Mouse (Mus musculus) limb, embryonic 12.5 days (tissue): Measurements from ENCODE around the gene Vmn2r18. TPM values are rescaled to one million over a fixed set of nuclear protein-coding genes. Genes with fewer than 3 reads are reported as not detected.

Source experiments
- ATAC-seq: fragments of 200-750 bp; cut with Nextera tagmentation; 2 replicates; pipeline ENCODE4 v1.8.0; 2017; ENCODE audit warnings: low read depth, moderate TSS enrichment; ENCODE audit not compliant: insufficient number of reproducible peaks, insufficient read depth, low FRiP score, low TSS enrichment
- H3K27ac ChIP-seq: fragments of 300-500 bp; sonication (generic); 2 replicates; pipeline ENCODE4 v1.5.1; 2016; ENCODE audit warnings: mild to moderate bottlenecking, moderate library complexity
- H3K27me3 ChIP-seq: fragments of 300-500 bp; sonication (generic); 2 replicates; pipeline ENCODE4 v1.6.1; 2016; ENCODE audit warnings: mild to moderate bottlenecking, moderate library complexity
- H3K36me3 ChIP-seq: fragments of 300-500 bp; sonication (generic); 2 replicates; pipeline ENCODE4 v1.6.1; 2016; ENCODE audit warnings: mild to moderate bottlenecking, moderate library complexity
- H3K4me1 ChIP-seq: fragments of 300-500 bp; sonication (generic); replicated peaks from 2 replicates; pipeline ENCODE4 v1.6.1; 2016
- H3K4me2 ChIP-seq: fragments of 300-500 bp; sonication (generic); 2 replicates; pipeline ENCODE4 v1.6.1; 2016; ENCODE audit warnings: mild to moderate bottlenecking, moderate library complexity
- H3K4me3 ChIP-seq: fragments of 300-500 bp; sonication (generic); replicated peaks from 2 replicates; pipeline ENCODE4 v1.5.1; 2016; ENCODE audit warnings: mild to moderate bottlenecking
- H3K9ac ChIP-seq: fragments of 300-500 bp; sonication (generic); replicated peaks from 2 replicates; pipeline ENCODE4 v1.6.1; 2016; ENCODE audit warnings: mild to moderate bottlenecking, moderate library complexity
- H3K9me3 ChIP-seq: fragments of 300-500 bp; sonication (generic); 2 replicates; pipeline ENCODE4 v1.6.1; 2016; ENCODE audit warnings: mild to moderate bottlenecking, moderate library complexity
- WGBS: fragments of 180-500 bp; shearing (Covaris S2); methylation state at CpG from one replicate; pipeline ENCODE4 v1.1.7; 2016; 5-methylcytosine and 5-hydroxymethylcytosine counted together
- polyA plus RNA-seq: library from polyadenylated mRNA; unstranded; fragments of >200 nt; fragmentation: Nextera tagmentation; extraction: Ambion mirVana; gene quantifications from 2 replicates; pipeline ENCODE4 v1.2.1, GENCODE M21; 2016

Vmn2r18 gene
- polyA plus RNA-seq, result 0.09 TPM in 1 of 2 replicates, not detected in the other

- Histone ChIP-seq H3K4me1 (no peaks in the 10 kb centered on the region), H3K4me2 (no peak within 1 kb of the TSS), H3K27me3 (no peaks in the 10 kb centered on the region), H3K4me3 (no peak within 1 kb of the TSS), H3K27ac (no peak within 1 kb of the TSS), H3K36me3 (no peaks in the 10 kb centered on the region), H3K9me3 (no peaks in the 10 kb centered on the region), H3K9ac (no peak within 1 kb of the TSS)
- WGBS, result 89% methylated on average over 3 of the region's 3 CpGs
- ATAC-seq, result no peak
Measured at GRCm38 (mm10) chr5:151605921-151606320, at the start of gene Vmn2r18. Gene Vmn2r18 (minus strand): TSS chr5:151606021.

- H3K36me3 ChIP-seq, result peaks cover 34% of the 10 kb centered on the region
- H3K4me3 ChIP-seq, result peak overlapping the region; percentile 66; the same call in 1 of the 2 replicates
- ATAC-seq, result no peak
- 65% methylated on average over 3 of the region's 3 CpGs for WGBS
- no peaks in the 10 kb centered on the region for H3K9me3 ChIP-seq
- 0 out of 2 replicates have a peak overlapping the region, but pooled peaks have one; percentile 69 for H3K9ac ChIP-seq
- no peak overlapping the region for H3K27ac ChIP-seq
- no peaks in the 10 kb centered on the region for H3K27me3 ChIP-seq
- peak overlapping the region; percentile 68; the same call in 1 of the 2 replicates for H3K4me2 ChIP-seq
- peaks cover 11% of the 10 kb centered on the region for H3K4me1 ChIP-seq
Measured at GRCm38 (mm10) chr5:151651411-151651784, 45.6 kb upstream of the Vmn2r18 start.

- no peaks in the 10 kb centered on the region for H3K9me3 ChIP-seq
- peak within 1 kb of the TSS; percentile 91 for H3K27ac ChIP-seq
- H3K4me3 ChIP-seq, result peak within 1 kb of the TSS; percentile 66
- peaks cover 11% of the 10 kb centered on the region for H3K4me1 ChIP-seq
- no peaks in the 10 kb centered on the region for H3K27me3 ChIP-seq
- H3K9ac ChIP-seq, result peak within 1 kb of the TSS; percentile 69
- H3K36me3 ChIP-seq, result peaks cover 39% of the 10 kb centered on the region
- H3K4me2 ChIP-seq, result peak within 1 kb of the TSS; percentile 68
- peak; percentile 96 for ATAC-seq
- WGBS, result 1% methylated on average over 40 of the region's 42 CpGs
Measured at GRCm38 (mm10) chr5:151650700-151651410, 45.0 kb upstream of the Vmn2r18 start, which contains the start of gene Rfc3. Gene Rfc3 (minus strand): TSS chr5:151651242.

GRCm38 (mm10) chr5:151644845-151645244 lies 39.0 kb upstream of the Vmn2r18 start:
- no peak overlapping the region for H3K4me3 ChIP-seq
- H3K4me1 ChIP-seq, result peaks cover 7% of the 10 kb centered on the region; the same call in 1 of the 2 replicates
- no peak overlapping the region for H3K9ac ChIP-seq
- no peak for ATAC-seq
- H3K4me2 ChIP-seq, result no peak overlapping the region
- peaks cover 98% of the 10 kb centered on the region for H3K36me3 ChIP-seq
- H3K9me3 ChIP-seq, result 0 out of 2 replicates have a peak, but pooled peaks cover 6% of the 10 kb centered on the region
- H3K27ac ChIP-seq, result no peak overlapping the region
- no peaks in the 10 kb centered on the region for H3K27me3 ChIP-seq
- WGBS, result 94% methylated on average over 7 of the region's 7 CpGs

GRCm38 (mm10) chr5:151642867-151643266 lies 37.0 kb upstream of the Vmn2r18 start:
- Histone ChIP-seq H3K4me2 (no peak overlapping the region), H3K4me1 (no peaks in the 10 kb centered on the region), H3K9me3 (0 out of 2 replicates have a peak, but pooled peaks cover 6% of the 10 kb centered on the region), H3K4me3 (no peak overlapping the region), H3K36me3 (peaks cover 80% of the 10 kb centered on the region), H3K27me3 (no peaks in the 10 kb centered on the region), H3K27ac (no peak overlapping the region), H3K9ac (no peak overlapping the region)
- no peak for ATAC-seq
- WGBS, result 92% methylated on average over 5 of the region's 5 CpGs

GRCm38 (mm10) chr5:151642102-151642501 lies 36.3 kb upstream of the Vmn2r18 start:
- Histone ChIP-seq H3K9me3 (0 out of 2 replicates have a peak, but pooled peaks cover 6% of the 10 kb centered on the region), H3K4me3 (no peak overlapping the region), H3K36me3 (peaks cover 72% of the 10 kb centered on the region), H3K9ac (no peak overlapping the region), H3K27me3 (no peaks in the 10 kb centered on the region), H3K4me1 (no peaks in the 10 kb centered on the region), H3K27ac (no peak overlapping the region), H3K4me2 (no peak overlapping the region)
- no peak for ATAC-seq
- WGBS, result 87% methylated on average over 1 of the region's 1 CpGs

- H3K4me3 ChIP-seq, result no peak overlapping the region
- H3K9ac ChIP-seq, result no peak overlapping the region
- ATAC-seq, result no peak
- no peak overlapping the region for H3K27ac ChIP-seq
- H3K9me3 ChIP-seq, result no peaks in the 10 kb centered on the region
- WGBS, result 35% methylated on average over 1 of the region's 1 CpGs
- H3K4me2 ChIP-seq, result no peak overlapping the region
- H3K4me1 ChIP-seq, result no peaks in the 10 kb centered on the region
- no peaks in the 10 kb centered on the region for H3K27me3 ChIP-seq
- no peaks in the 10 kb centered on the region for H3K36me3 ChIP-seq
Measured at GRCm38 (mm10) chr5:151601696-151602095, 4.1 kb downstream of the Vmn2r18 start.

Other genes with a start within 250 kb of the Vmn2r18 start
- not detected in 2 replicates for gene Gm42906, start 177.9 kb downstream of the Vmn2r18 start, polyA plus RNA-seq
- 133 and 137 TPM in 2 replicates for gene Rfc3, start 45.2 kb upstream of the Vmn2r18 start, polyA plus RNA-seq